Mouse (Mus musculus): Measurements from ENCODE around the gene Sept9. TPM values are rescaled to one million over a fixed set of nuclear protein-coding genes. Genes with fewer than 3 reads are reported as not detected.

The Sept9 gene
- polyA plus RNA-seq, 1 experiment from 2014 or later = 186 TPM

GRCm38 (mm10) chr11:117266906-117267721 lies 67.7 kb downstream of the Sept9 start:
- Histone ChIP-seq H3K27ac (replicated peaks) (peak overlapping the region; percentile 96), H3K36me3 (peaks cover 21% of the 10 kb centered on the region), H3K4me3 (peak overlapping the region; percentile 77), H3K27me3 (ENCODE audit: low read depth, poor library complexity, severe bottlenecking) (peaks cover 17% of the 10 kb centered on the region), H3K9me3 (replicated peaks) (no peaks in the 10 kb centered on the region), H3K4me1 (peaks cover 89% of the 10 kb centered on the region)
- 0% methylated on average over 37 of the region's 37 CpGs for WGBS
- DNase-seq (ENCODE audit: low spot score) = peak; percentile 87

- no peak for DNase-seq (ENCODE audit: low spot score)
- peak overlapping the region; percentile 77 for H3K4me3 ChIP-seq
- H3K9me3 ChIP-seq (replicated peaks) = no peaks in the 10 kb centered on the region
- 22% methylated on average over 4 of the region's 4 CpGs for whole genome bisulfite sequencing
- peaks cover 91% of the 10 kb centered on the region for H3K4me1 ChIP-seq
- peak overlapping the region; percentile 96 for H3K27ac ChIP-seq (replicated peaks)
- H3K36me3 ChIP-seq = peaks cover 25% of the 10 kb centered on the region
- peaks cover 17% of the 10 kb centered on the region for H3K27me3 ChIP-seq (ENCODE audit: low read depth, poor library complexity, severe bottlenecking)
Observed at GRCm38 (mm10) chr11:117267828-117268227, 68.4 kb downstream of the Sept9 start.

GRCm38 (mm10) chr11:117268304-117268956 lies 69.0 kb downstream of the Sept9 start:
- Histone ChIP-seq H3K9me3 (replicated peaks) (no peaks in the 10 kb centered on the region), H3K27ac (replicated peaks) (peak overlapping the region; percentile 96), H3K36me3 (peaks cover 25% of the 10 kb centered on the region), H3K4me3 (peak overlapping the region; percentile 77), H3K4me1 (peaks cover 92% of the 10 kb centered on the region), H3K27me3 (ENCODE audit: low read depth, poor library complexity, severe bottlenecking) (peaks cover 17% of the 10 kb centered on the region)
- WGBS = 54% methylated on average over 10 of the region's 10 CpGs
- no peak for DNase-seq (ENCODE audit: low spot score)

GRCm38 (mm10) chr11:117269053-117269702 lies 69.7 kb downstream of the Sept9 start:
- 69% methylated on average over 8 of the region's 8 CpGs for WGBS
- peak overlapping the region; percentile 96 for H3K27ac ChIP-seq (replicated peaks)
- H3K9me3 ChIP-seq (replicated peaks) = no peaks in the 10 kb centered on the region
- H3K4me3 ChIP-seq = peak overlapping the region; percentile 77
- H3K4me1 ChIP-seq = peaks cover 92% of the 10 kb centered on the region
- H3K36me3 ChIP-seq = peaks cover 25% of the 10 kb centered on the region
- peaks cover 11% of the 10 kb centered on the region for H3K27me3 ChIP-seq (ENCODE audit: low read depth, poor library complexity, severe bottlenecking)
- DNase-seq (ENCODE audit: low spot score) = no peak

GRCm38 (mm10) chr11:117269946-117270345 lies 70.5 kb downstream of the Sept9 start:
- Histone ChIP-seq H3K27ac (replicated peaks) (peak overlapping the region; percentile 96), H3K9me3 (replicated peaks) (no peaks in the 10 kb centered on the region), H3K4me1 (peaks cover 92% of the 10 kb centered on the region), H3K36me3 (peaks cover 25% of the 10 kb centered on the region), H3K4me3 (no peak overlapping the region), H3K27me3 (ENCODE audit: low read depth, poor library complexity, severe bottlenecking) (peaks cover 4% of the 10 kb centered on the region)
- 78% methylated on average over 6 of the region's 6 CpGs for WGBS
- DNase-seq (ENCODE audit: low spot score) = no peak

GRCm38 (mm10) chr11:117274973-117275372 lies 75.5 kb downstream of the Sept9 start:
- peaks cover 31% of the 10 kb centered on the region for H3K36me3 ChIP-seq
- DNase-seq (ENCODE audit: low spot score) = no peak
- no peaks in the 10 kb centered on the region for H3K9me3 ChIP-seq (replicated peaks)
- peaks cover 92% of the 10 kb centered on the region for H3K4me1 ChIP-seq
- H3K27me3 ChIP-seq (ENCODE audit: low read depth, poor library complexity, severe bottlenecking) = no peaks in the 10 kb centered on the region
- H3K27ac ChIP-seq (replicated peaks) = peak overlapping the region; percentile 34; the same call in 1 of the 2 replicates
- WGBS = 70% methylated on average over 5 of the region's 5 CpGs
- no peak overlapping the region for H3K4me3 ChIP-seq

- WGBS = 33% methylated on average over 6 of the region's 6 CpGs
- Histone ChIP-seq H3K4me3 (no peak overlapping the region), H3K36me3 (peaks cover 22% of the 10 kb centered on the region), H3K9me3 (replicated peaks) (no peaks in the 10 kb centered on the region), H3K27me3 (ENCODE audit: low read depth, poor library complexity, severe bottlenecking) (no peaks in the 10 kb centered on the region), H3K4me1 (peaks cover 93% of the 10 kb centered on the region), H3K27ac (replicated peaks) (peak overlapping the region; percentile 49; the same call in 1 of the 2 replicates)
- no peak for DNase-seq (ENCODE audit: low spot score)
Observed at GRCm38 (mm10) chr11:117275999-117276398, 76.5 kb downstream of the Sept9 start.

- Histone ChIP-seq H3K4me1 (peaks cover 95% of the 10 kb centered on the region), H3K27ac (replicated peaks) (no peak overlapping the region; the same call in 1 of the 2 replicates), H3K4me3 (no peak overlapping the region), H3K27me3 (ENCODE audit: low read depth, poor library complexity, severe bottlenecking) (no peaks in the 10 kb centered on the region), H3K36me3 (peaks cover 13% of the 10 kb centered on the region), H3K9me3 (replicated peaks) (no peaks in the 10 kb centered on the region)
- no peak for DNase-seq (ENCODE audit: low spot score)
- 74% methylated on average over 8 of the region's 8 CpGs for WGBS
Observed at GRCm38 (mm10) chr11:117276946-117277345, 77.5 kb downstream of the Sept9 start.

GRCm38 (mm10) chr11:117278113-117278512 lies 78.7 kb downstream of the Sept9 start:
- Histone ChIP-seq H3K9me3 (replicated peaks) (no peaks in the 10 kb centered on the region), H3K27me3 (ENCODE audit: low read depth, poor library complexity, severe bottlenecking) (no peaks in the 10 kb centered on the region), H3K27ac (replicated peaks) (peak overlapping the region; percentile 73), H3K4me1 (peaks cover 100% of the 10 kb centered on the region), H3K36me3 (0 out of 2 replicates have a peak, but pooled peaks cover 9% of the 10 kb centered on the region), H3K4me3 (0 out of 2 replicates have a peak overlapping the region, but pooled peaks have one; percentile 18)
- peak; percentile 47 for DNase-seq (ENCODE audit: low spot score)
- WGBS = 4% methylated on average over 1 of the region's 1 CpGs

- H3K27ac ChIP-seq (replicated peaks) = peak overlapping the region; percentile 73
- H3K27me3 ChIP-seq (ENCODE audit: low read depth, poor library complexity, severe bottlenecking) = no peaks in the 10 kb centered on the region
- no peak for DNase-seq (ENCODE audit: low spot score)
- H3K9me3 ChIP-seq (replicated peaks) = no peaks in the 10 kb centered on the region
- H3K4me1 ChIP-seq = peaks cover 100% of the 10 kb centered on the region
- H3K4me3 ChIP-seq = 0 out of 2 replicates have a peak overlapping the region, but pooled peaks have one; percentile 18
- 0 out of 2 replicates have a peak, but pooled peaks cover 9% of the 10 kb centered on the region for H3K36me3 ChIP-seq
- WGBS = 45% methylated on average over 13 of the region's 13 CpGs
Observed at GRCm38 (mm10) chr11:117278514-117278913, 79.1 kb downstream of the Sept9 start.

- no peaks in the 10 kb centered on the region for H3K9me3 ChIP-seq (replicated peaks)
- no peaks in the 10 kb centered on the region for H3K27me3 ChIP-seq (ENCODE audit: low read depth, poor library complexity, severe bottlenecking)
- no peak overlapping the region for H3K4me3 ChIP-seq
- H3K27ac ChIP-seq (replicated peaks) = peak overlapping the region; percentile 73
- 61% methylated on average over 4 of the region's 4 CpGs for whole genome bisulfite sequencing
- 0 out of 2 replicates have a peak, but pooled peaks cover 9% of the 10 kb centered on the region for H3K36me3 ChIP-seq
- peaks cover 100% of the 10 kb centered on the region for H3K4me1 ChIP-seq
- DNase-seq (ENCODE audit: low spot score) = no peak
Observed at GRCm38 (mm10) chr11:117279993-117280392, 80.5 kb downstream of the Sept9 start.

GRCm38 (mm10) chr11:117283048-117283888 lies 83.8 kb downstream of the Sept9 start:
- Histone ChIP-seq H3K27ac (replicated peaks) (peak overlapping the region; percentile 75), H3K36me3 (peaks cover 26% of the 10 kb centered on the region), H3K9me3 (replicated peaks) (no peaks in the 10 kb centered on the region), H3K4me3 (no peak overlapping the region), H3K4me1 (peaks cover 81% of the 10 kb centered on the region), H3K27me3 (ENCODE audit: low read depth, poor library complexity, severe bottlenecking) (no peaks in the 10 kb centered on the region)
- 69% methylated on average over 11 of the region's 11 CpGs for WGBS
- no peak for DNase-seq (ENCODE audit: low spot score)

Measured in midbrain, embryonic 10.5 days (tissue).